Mouse (Mus musculus) layer of hippocampus, adult 2 months (tissue): Measurements from ENCODE around the gene Ppp1r16b. TPM values are rescaled to one million over a fixed set of nuclear protein-coding genes. Genes with fewer than 3 reads are reported as not detected.
A peak's percentile ranks its signal among the peaks of the same experiment; 100 is the strongest.

ENCODE experiments used
- DNase-seq, 2 experiments: peaks; one replicate each; pipeline ENCODE4 v3.0.0; 2022; ENCODE audit warnings: low spot score in 2 of 2
- H3K27ac ChIP-seq: fragments of 200-600 bp; 2 replicates; pipeline ENCODE4 v1.8.1; 2022
- H3K4me3 ChIP-seq: fragments of 200-600 bp; 2 replicates; pipeline ENCODE4 v1.8.1; 2022; ENCODE audit warnings: mild to moderate bottlenecking
- CTCF ChIP-seq: fragments of 200-600 bp; conservative IDR thresholded peaks from 2 replicates; pipeline ENCODE4 v1.8.1; 2022; ENCODE audit warnings: antibody characterized with exemption, mild to moderate bottlenecking, moderate library complexity
- total RNA-seq, 2 experiments: library from RNA; stranded (reverse); gene quantifications; 2 replicates each; pipeline ENCODE4 v1.2.3; 2021

Gene Ppp1r16b
- total RNA-seq, 2 experiments from 2014 or later = 147 to 150 TPM

GRCm38 (mm10) chr2:158651159-158651908, 13.9 kb upstream of the Ppp1r16b start:
- H3K4me3 ChIP-seq = no peak overlapping the region
- TF ChIP-seq CTCF = no peak
- H3K27ac ChIP-seq = no peak overlapping the region
- DNase-seq = no peak

- no peak overlapping the region for H3K4me3 ChIP-seq
Measured at GRCm38 (mm10) chr2:158652985-158653384, 12.2 kb upstream of the Ppp1r16b start.

GRCm38 (mm10) chr2:158654717-158655116, 10.5 kb upstream of the Ppp1r16b start:
- H3K4me3 ChIP-seq = no peak overlapping the region
- H3K27ac ChIP-seq = no peak overlapping the region
- DNase-seq = no peak
- TF ChIP-seq CTCF = no peak

More at GRCm38 (mm10) chr2:158652985-158653384, 12.2 kb upstream of the Ppp1r16b start:
- peak; percentile 97 for TF ChIP-seq CTCF
- H3K27ac ChIP-seq = no peak overlapping the region
- DNase-seq = peak; percentile 63 to 86

- no peak for TF ChIP-seq CTCF
- Histone ChIP-seq H3K4me3 (no peak overlapping the region), H3K27ac (no peak overlapping the region)
- no peak for DNase-seq
Measured at GRCm38 (mm10) chr2:158655806-158656205, 9.4 kb upstream of the Ppp1r16b start.

GRCm38 (mm10) chr2:158658822-158659221, 6.4 kb upstream of the Ppp1r16b start:
- no peak for TF ChIP-seq CTCF
- H3K27ac ChIP-seq = peak overlapping the region; percentile 55
- DNase-seq = no peak
- H3K4me3 ChIP-seq = no peak overlapping the region

GRCm38 (mm10) chr2:158659346-158659745, 5.9 kb upstream of the Ppp1r16b start:
- no peak for DNase-seq
- TF ChIP-seq CTCF = no peak
- Histone ChIP-seq H3K4me3 (no peak overlapping the region), H3K27ac (peak overlapping the region; percentile 55)

- no peak for DNase-seq
- H3K27ac ChIP-seq = peak overlapping the region; percentile 98
- no peak for TF ChIP-seq CTCF
- peak overlapping the region; percentile 95 for H3K4me3 ChIP-seq
Measured at GRCm38 (mm10) chr2:158666071-158666800, 1.0 kb downstream of the Ppp1r16b start.

GRCm38 (mm10) chr2:158667022-158667670, 1.9 kb downstream of the Ppp1r16b start:
- Histone ChIP-seq H3K27ac (peak overlapping the region; percentile 98), H3K4me3 (peak overlapping the region; percentile 95)
- peak; percentile 73 to 76 for DNase-seq
- no peak for TF ChIP-seq CTCF

GRCm38 (mm10) chr2:158667671-158668432, 2.7 kb downstream of the Ppp1r16b start:
- peak overlapping the region; percentile 98 for H3K27ac ChIP-seq
- TF ChIP-seq CTCF = peak; percentile 76
- peak in 1 of 2 experiments; percentile 49 for DNase-seq
- H3K4me3 ChIP-seq = peak overlapping the region; percentile 95

GRCm38 (mm10) chr2:158668433-158669010, 3.3 kb downstream of the Ppp1r16b start:
- Histone ChIP-seq H3K27ac (peak overlapping the region; percentile 98), H3K4me3 (peak overlapping the region; percentile 95)
- peak in 1 of 2 experiments; percentile 50 for DNase-seq
- no peak for TF ChIP-seq CTCF

- DNase-seq = no peak
- no peak for TF ChIP-seq CTCF
- Histone ChIP-seq H3K4me3 (peak overlapping the region; percentile 95), H3K27ac (peak overlapping the region; percentile 98)
Measured at GRCm38 (mm10) chr2:158669199-158670195, 4.3 kb downstream of the Ppp1r16b start.
